Mouse (Mus musculus): Measurements from ENCODE around the gene Dynlt1a.
"Not testable (repeated sequence)": the region's sequence is repeated elsewhere in the genome, so short reads cannot be mapped to it uniquely, and the experiment has no call there.

Dynlt1a gene

GRCm38 (mm10) chr17:6289045-6289444 lies 28.3 kb downstream of the Dynlt1a start:
- DNase-seq (ENCODE audit: low read depth in 2 of 2, low spot score in 2 of 2) = not testable (repeated sequence)

DNA sequence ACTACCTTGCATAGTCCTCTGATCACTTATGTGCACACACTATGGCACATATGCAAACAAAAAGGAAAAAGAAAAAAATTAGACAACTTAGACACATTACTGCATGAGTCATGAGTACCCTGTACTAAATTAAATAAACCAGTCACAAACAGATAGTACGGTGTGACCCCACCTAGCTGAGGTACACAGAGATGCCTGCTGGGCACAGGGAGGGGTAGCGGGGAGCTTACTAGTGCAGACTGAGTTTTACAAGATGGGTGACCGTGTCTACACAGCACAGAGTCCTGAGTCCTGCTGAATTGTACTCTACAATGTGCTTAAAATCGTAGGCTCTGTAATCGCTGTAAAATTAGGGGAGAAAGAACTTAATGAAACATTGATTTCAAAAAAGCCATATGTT lies 31.1 kb downstream of the Dynlt1a start:
- DNase-seq (ENCODE audit: low read depth in 2 of 2, low spot score in 2 of 2) = not testable (repeated sequence)

DNA sequence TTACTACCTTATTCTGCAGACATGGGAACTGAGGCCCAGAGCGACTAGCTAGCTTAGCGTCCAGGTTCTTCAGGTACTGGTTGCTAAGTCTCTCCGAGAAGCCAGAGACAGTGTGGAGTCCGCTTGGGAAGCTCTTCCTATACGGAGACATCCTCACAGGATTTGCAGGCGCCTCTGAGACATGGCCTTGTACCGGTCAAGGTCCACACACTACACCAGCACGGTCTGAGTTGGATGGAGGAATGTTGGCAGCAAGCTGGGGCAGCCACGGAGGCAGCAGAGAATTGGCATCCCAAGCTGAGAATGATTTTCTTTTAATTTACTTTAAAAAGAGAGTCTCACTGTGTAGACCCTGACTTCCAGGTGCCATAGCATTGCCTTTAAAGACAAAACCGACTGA lies 34.2 kb downstream of the Dynlt1a start:
- DNase-seq (ENCODE audit: low read depth in 2 of 2, low spot score in 2 of 2) = not testable (repeated sequence)

- not testable (repeated sequence) for DNase-seq (ENCODE audit: low read depth in 2 of 2, low spot score in 2 of 2)
Measured at GRCm38 (mm10) chr17:6280513-6280912, 36.8 kb downstream of the Dynlt1a start.

- not testable (repeated sequence) for DNase-seq (ENCODE audit: low read depth in 2 of 2, low spot score in 2 of 2)
Measured at GRCm38 (mm10) chr17:6279772-6280171, 37.5 kb downstream of the Dynlt1a start.

DNA sequence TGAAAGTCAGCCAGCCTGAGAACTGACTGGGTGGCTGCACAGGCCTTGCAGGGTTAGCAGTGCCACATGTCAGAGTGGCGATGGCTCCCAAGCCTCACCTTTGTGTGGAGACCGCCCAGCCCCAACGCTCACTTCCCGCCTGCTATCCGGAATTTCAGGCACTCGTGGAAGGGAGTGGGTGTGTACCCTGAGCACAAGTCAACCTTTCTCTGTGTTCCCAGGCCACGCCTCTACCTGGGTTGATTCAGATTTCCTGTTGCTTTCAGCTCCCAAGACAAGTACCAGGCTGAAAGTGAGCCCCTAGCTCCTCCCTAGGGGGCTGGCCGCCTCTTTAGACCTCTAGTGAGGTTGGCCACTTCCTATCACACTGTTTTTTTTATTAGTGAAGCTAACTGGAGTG lies 38.1 kb downstream of the Dynlt1a start:
- DNase-seq (ENCODE audit: low read depth in 2 of 2, low spot score in 2 of 2) = not testable (repeated sequence)

DNA sequence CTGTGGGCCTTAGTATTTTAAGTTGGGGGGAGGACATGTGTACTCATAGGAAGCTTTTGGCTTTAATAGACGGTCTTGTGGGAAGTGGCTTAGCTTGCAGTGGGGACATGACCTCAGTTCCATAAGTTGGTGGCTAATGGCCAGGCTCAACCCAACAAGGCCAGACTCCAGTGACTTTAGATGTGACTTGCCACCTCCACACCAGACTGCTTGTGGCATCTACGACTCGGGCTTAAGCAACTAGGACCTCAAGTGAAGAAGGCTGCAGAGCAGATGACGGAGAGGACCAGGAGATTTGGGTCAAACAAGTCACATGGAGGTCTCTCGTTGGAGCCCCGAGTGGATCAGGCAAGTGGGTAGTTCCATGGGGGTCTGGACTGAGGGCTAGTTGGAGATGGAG lies 42.6 kb downstream of the Dynlt1a start:
- DNase-seq (ENCODE audit: low read depth in 2 of 2, low spot score in 2 of 2) = not testable (repeated sequence)

DNA sequence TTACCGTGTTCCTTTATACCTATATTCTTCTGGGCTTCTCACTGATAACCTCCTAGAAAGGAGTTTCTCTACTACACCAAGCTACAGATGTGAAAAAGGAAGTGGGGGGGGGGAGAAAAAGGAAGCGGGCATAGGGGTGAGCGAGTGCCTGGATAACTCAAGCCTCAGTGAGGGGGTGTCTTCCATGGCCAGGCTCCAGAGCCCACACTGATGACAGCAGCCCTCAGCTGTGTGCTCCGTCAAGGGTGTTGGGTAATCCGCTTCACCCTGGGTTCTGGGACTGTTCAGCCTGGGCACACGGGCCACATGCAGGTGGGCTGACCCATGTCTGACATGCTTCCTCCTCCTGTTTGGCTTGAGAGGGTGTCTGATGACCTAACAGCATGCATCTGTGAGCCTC lies 45.3 kb downstream of the Dynlt1a start:
- DNase-seq (ENCODE audit: low read depth in 2 of 2, low spot score in 2 of 2) = not testable (repeated sequence)

GRCm38 (mm10) chr17:6270840-6271239 lies 46.5 kb downstream of the Dynlt1a start:
- not testable (repeated sequence) for DNase-seq (ENCODE audit: low read depth in 2 of 2, low spot score in 2 of 2)

DNA sequence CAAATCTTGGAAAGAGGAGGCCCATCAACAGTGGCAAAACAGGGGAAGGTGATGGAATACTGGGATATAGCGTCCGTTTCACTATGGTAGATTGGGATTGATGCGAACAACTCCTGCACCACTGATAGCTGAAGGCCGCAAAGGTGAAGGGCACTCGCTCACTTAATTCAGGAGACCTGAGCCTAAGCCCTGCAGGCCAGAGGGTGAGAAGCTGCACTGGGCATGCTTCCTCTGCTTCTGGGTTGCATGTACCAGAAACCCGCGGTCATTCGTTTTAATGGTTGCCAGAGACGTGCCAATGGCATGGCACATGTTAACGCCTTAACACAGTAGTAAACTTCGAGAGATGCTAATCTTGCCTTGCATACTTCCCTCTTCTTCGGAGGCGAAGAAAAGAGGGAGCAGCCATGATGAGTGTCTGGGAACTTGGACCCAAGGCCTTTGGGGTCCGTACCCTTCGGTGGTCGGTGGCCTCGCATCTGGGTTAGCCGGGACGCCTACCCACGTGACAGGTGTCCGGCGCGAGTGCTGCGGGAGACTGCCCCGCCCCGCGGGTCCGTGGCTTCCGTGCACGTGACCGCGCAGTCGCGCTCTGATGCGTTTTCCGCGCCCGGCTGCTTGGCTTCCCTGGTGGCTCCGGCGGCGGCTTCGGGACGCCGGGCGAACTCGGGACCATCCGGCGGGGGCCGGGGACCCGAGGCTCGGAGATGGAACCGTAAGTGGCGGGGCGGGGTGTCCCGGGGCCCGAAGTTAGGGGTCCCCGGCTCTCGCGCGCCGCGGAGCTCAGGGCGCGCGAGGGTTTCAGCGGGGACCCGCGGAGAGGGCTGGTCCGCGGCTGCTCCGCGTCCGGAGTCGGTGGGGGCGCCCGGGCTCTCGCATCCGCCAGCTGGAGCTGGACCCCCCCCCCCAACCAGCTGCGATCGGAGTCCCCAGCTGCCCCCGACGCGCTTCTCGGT lies 47.1 kb downstream of the Dynlt1a start:
- not testable (repeated sequence) for DNase-seq (ENCODE audit: low read depth in 2 of 2, low spot score in 2 of 2)

GRCm38 (mm10) chr17:6257070-6257456 lies 60.2 kb downstream of the Dynlt1a start:
- not testable (repeated sequence) for DNase-seq (ENCODE audit: low read depth in 2 of 2, low spot score in 2 of 2)

DNA sequence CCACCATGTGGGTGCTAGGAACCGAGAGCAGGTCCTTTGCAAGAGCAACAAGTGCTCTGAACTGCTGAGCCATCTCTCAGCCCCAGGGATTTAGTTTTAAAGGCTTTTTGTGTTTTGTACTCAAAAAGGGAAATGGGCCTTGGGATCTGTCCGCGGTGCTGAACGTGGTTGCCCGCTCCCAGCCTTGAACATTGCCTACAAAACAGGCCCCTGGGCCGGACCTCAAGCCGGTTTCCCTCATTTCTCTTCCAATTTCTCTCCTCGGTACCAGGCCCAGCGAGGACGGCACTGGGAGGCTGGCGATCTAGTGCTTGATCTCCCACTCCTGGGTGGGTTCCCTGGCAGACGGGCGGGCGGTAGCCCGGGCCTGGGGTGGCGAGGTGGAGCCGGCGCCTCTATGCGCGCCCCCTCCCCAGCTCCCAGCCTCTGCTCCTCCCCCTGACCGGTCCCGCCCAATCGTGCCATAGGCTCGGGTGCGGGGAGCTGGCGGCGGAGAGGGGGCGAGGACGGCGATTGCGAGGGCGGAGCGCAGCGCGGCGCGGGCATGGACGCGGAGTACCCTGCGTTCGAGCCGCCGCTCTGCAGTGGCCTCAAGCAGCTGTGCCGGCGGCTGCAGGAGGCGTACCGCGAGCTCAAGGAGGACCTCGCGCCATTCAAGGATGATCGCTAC lies 60.8 kb downstream of the Dynlt1a start, which contains the start of gene Tmem181a:
Gene Tmem181a, plus strand, starts transcription at position 461 of the 670 bp plus-strand sequence.
- DNase-seq (ENCODE audit: low read depth in 2 of 2, low spot score in 2 of 2) = not testable (repeated sequence)
